Mouse (Mus musculus) urinary bladder, adult 2 months (tissue): Measurements from ENCODE around the gene Tnfrsf17. TPM values are rescaled to one million over a fixed set of nuclear protein-coding genes. Genes with fewer than 3 reads are reported as not detected.
"Not testable (repeated sequence)": the region's sequence is repeated elsewhere in the genome, so short reads cannot be mapped to it uniquely, and the experiment has no call there.

Experiments
- DNase-seq: peaks from one replicate; pipeline ENCODE4 v3.0.0; 2022; ENCODE audit warnings: low spot score
- polyA plus RNA-seq: library from polyadenylated mRNA; depleted of rRNA; stranded (reverse); fragments of >200 nt; gene quantifications from 2 replicates; pipeline ENCODE4 v1.2.3, GENCODE M21; 2012; rRNA removed

The Tnfrsf17 gene
- 0.96 and 1.9 TPM in 2 replicates for polyA plus RNA-seq

DNA sequence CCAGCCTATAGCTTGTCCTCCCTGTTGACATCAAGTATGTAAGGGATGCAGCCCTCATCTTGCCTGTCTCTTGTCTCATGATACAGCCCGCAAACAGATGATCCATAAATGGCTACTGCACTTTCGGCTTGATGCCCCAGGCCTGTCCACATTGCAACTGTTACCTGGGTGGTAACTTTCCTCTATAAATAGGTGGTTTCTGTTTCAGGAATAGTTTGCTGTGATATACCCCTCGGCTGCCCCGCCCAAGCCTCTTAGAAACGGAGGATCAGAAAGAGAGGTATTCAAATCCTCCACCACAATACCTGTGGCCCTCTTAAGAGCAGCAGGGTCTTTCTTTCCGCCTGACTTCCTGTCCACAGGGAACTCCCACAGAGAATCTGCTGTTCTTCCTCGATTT is at the start of gene Tnfrsf17:
Gene Tnfrsf17, plus strand, starts transcription at position 301 of the 400 bp plus-strand sequence.
- DNase-seq, result no peak

GRCm38 (mm10) chr16:11266556-11266955 is 47.1 kb upstream of the Tnfrsf17 start:
- DNase-seq, result no peak

GRCm38 (mm10) chr16:11269808-11270207 is 43.8 kb upstream of the Tnfrsf17 start:
- no peak for DNase-seq

GRCm38 (mm10) chr16:11270642-11271041 is 43.0 kb upstream of the Tnfrsf17 start:
- no peak for DNase-seq

DNA sequence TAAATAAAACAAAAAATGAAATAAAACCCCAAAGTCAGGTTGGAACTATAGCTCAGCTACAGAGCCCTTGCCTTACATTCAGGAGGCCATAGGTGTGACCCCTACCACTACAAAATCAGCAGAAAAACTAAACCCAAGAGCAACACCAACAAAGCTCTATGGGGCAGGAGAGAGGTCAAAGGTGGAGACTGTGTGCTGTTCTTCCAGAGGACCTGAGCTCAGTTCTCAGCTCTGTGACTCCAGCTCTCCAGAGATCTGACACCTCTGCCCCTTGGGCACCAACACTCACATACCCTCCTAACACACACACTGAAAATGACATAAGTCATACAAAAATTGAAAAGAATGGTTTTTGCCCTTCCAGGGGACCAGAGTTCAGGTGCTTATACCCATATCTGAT is 42.5 kb upstream of the Tnfrsf17 start:
- DNase-seq, result no peak

- DNase-seq, result no peak
Measured at GRCm38 (mm10) chr16:11276888-11277287, 36.7 kb upstream of the Tnfrsf17 start.

DNA sequence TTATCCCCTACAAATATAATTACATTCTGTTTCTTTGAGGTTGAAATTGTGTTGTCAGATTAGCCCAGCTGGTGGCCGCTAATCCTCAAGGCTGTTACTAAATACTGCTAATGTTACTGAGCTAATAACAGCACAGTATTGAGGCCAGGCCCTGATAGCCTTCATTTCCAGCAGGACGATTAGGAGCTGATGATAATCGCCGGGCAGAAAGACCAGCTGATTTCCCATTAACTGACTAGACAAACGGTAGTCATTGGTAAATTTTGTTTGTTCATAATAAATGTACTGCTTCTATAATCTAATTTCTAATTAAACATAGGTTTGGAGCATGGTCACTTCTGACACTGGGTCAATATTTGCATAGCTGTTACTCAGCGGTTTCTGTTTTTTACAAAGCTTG is 34.8 kb upstream of the Tnfrsf17 start:
- DNase-seq, result no peak

- no peak for DNase-seq
Measured at GRCm38 (mm10) chr16:11282655-11283232, 30.9 kb upstream of the Tnfrsf17 start.

DNA sequence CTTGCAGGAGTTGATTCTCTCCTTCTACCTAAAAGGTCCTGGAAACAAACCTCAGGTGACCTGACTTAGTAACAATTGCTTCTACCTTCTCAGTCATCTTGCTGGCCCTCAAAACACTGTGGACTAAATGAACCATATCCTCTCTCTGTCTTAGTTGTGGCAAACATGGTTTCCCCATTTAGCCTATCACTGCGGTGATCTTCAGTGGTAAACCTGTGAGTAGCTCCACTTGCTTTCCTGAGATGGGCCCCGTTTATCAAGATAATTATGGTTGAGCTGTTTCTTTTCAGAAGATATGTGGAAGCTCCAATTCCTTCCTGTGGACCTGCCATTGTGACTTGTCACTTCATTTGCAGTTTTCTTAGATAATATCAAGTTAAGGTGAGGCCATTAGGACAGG is 28.7 kb upstream of the Tnfrsf17 start:
- DNase-seq, result no peak

DNA sequence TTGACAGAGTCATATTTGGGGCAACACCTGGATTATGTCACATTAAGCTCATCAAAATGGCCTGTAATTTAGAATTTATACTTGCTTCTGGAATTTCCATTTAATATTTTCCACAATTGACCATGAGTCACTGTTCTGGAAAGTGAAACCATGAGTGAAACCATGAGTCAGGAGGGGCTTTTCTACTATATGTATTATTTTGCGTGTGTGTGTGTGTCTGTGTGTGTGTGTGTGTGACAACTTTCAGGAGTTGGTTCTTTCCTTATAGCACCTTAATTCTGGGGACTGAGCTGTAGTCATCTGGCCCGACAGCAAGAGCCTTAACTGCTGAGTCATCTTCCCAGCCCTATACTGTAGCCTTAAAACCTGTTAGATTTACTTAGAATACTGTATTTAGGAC is 27.7 kb upstream of the Tnfrsf17 start:
- no peak for DNase-seq

GRCm38 (mm10) chr16:11288873-11289272 is 24.7 kb upstream of the Tnfrsf17 start:
- DNase-seq, result not testable (repeated sequence)

GRCm38 (mm10) chr16:11295583-11295982 is 18.0 kb upstream of the Tnfrsf17 start:
- not testable (repeated sequence) for DNase-seq

DNA sequence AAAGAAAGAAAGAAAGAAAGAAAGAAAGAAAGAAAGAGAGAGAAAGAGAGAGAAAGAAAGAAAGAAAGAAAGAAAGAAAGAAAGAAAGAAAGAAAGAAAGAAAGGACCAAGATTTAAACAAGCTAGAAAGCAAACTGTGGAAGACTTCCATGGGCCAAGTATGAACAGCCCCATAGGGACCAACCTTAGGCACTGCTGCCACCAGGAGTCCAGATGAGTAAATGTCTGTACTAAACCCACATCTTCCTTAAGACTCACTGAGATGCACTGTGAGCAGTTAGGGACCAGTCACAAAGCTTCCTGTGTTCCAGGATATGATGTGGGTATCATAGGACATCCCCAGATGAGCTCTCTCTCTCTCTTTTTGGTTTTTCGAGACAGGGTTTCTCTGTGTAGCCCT is 15.9 kb upstream of the Tnfrsf17 start:
- DNase-seq, result not testable (repeated sequence)

- no peak for DNase-seq
Measured at GRCm38 (mm10) chr16:11303741-11304140, 9.9 kb upstream of the Tnfrsf17 start.

DNA sequence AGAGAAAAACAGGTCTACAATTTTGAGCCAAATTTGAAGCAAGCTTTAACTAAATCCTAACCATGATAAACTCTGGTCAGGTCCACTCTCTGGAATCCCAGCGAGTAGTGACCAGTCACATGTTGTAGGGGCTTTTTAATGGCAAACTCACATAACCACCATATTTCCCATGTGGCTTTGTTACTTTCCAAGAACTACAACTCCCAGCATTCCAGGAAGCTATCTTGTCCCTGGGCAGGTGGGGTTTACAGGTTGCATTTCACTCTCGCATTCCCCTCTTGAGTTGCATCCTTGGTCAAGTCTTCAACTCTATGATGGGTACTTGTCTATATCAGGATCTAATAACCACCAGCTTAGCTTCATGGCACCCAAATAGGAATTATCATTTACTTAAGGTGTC is 8.1 kb upstream of the Tnfrsf17 start:
- DNase-seq, result no peak

- DNase-seq, result no peak
Measured at GRCm38 (mm10) chr16:11315786-11316320, 2.2 kb downstream of the Tnfrsf17 start.

- DNase-seq, result no peak
Measured at GRCm38 (mm10) chr16:11316748-11317147, 3.1 kb downstream of the Tnfrsf17 start.

GRCm38 (mm10) chr16:11317324-11317723 is 3.7 kb downstream of the Tnfrsf17 start:
- DNase-seq, result no peak

GRCm38 (mm10) chr16:11322409-11323323 is 9.1 kb downstream of the Tnfrsf17 start, which contains the start of gene Snx29:
Gene Snx29, plus strand, starts transcription at chr16:11322908.
- DNase-seq, result peak; percentile 99

- DNase-seq, result no peak
Measured at GRCm38 (mm10) chr16:11323324-11324051, 9.9 kb downstream of the Tnfrsf17 start.

- DNase-seq, result no peak
Measured at GRCm38 (mm10) chr16:11330081-11330800, 16.6 kb downstream of the Tnfrsf17 start.
